9 mouse cellular contexts compared by ENCODE assay signal in the genomic region with DNA sequence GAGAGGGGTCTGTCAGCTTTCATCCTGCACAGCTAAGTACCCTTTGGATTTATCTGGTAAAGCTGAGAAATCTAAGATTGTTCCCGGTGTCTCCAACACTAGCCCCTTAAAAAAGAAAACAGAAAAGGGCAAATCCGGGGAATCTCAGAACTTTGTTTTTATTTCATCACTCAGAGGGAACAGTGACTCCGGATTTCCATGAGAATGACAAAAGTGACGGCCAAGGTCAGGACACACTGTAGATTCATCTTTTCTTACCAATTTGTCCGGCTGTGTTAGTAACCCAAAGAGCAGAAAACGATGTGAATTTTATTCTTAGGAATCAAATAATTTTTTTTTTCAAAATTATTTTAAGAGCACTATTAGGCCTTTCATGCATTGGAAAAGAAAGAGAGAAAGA. TPM values are rescaled to one million over a fixed set of nuclear protein-coding genes. Genes with fewer than 3 reads are reported as not detected.
DNase-seq lines count a peak whose midpoint lies in the region; ATAC-seq lines count a peak whose summit lies in the region.
"Had no signal": no experiment of that assay in that cellular context is flagged by ENCODE, and none has a peak within 500 bp of the region (broad histone marks: within the 10 kb centered on the region; RNA-seq: fewer than 3 reads in every experiment).

No protein-coding gene starts in this region.

- no peaks in the 10 kb centered on the region for H3K36me3 ChIP-seq in heart, embryonic 10.5 days
- no peaks in the 10 kb centered on the region for H3K36me3 ChIP-seq in neural tube, embryonic 12.5 days
- H3K36me3 ChIP-seq in limb, embryonic 10.5 days, result no peaks in the 10 kb centered on the region

- DNase-seq in heart, embryonic 10.5 days (ENCODE audit: low spot score), result no peak
- no peak for DNase-seq in heart, adult 8-10 months (ENCODE audit: low spot score)
- DNase-seq in neural tube, embryonic 10.5 days (ENCODE audit: extremely low spot score, low spot score), result no peak
- DNase-seq in limb, embryonic 10.5 days (ENCODE audit: low spot score), result no peak
- no peak for DNase-seq in spleen, postnatal 36 days (ENCODE audit: low spot score in 2 of 2)
- DNase-seq in layer of hippocampus, postnatal 14 days (ENCODE audit: low spot score in 2 of 2), result no peak

- WGBS in heart, embryonic 10.5 days, result 63% methylated on average over 6 of the region's 6 CpGs
- WGBS in neural tube, embryonic 12.5 days, result 83% methylated on average over 6 of the region's 6 CpGs
- WGBS in limb, embryonic 10.5 days, result 80% methylated on average over 6 of the region's 6 CpGs

- no peak for ATAC-seq in neural tube, embryonic 12.5 days (ENCODE audit: low FRiP score, low read depth)
- ATAC-seq in CD4-positive, CD25-positive, alpha-beta regulatory T cell, adult 4 months, result no peak

- peaks cover 16% of the 10 kb centered on the region for H3K4me1 ChIP-seq in heart, embryonic 10.5 days
- H3K4me1 ChIP-seq in neural tube, embryonic 12.5 days, result peaks cover 4% of the 10 kb centered on the region; the same call in 1 of the 2 replicates
- H3K4me1 ChIP-seq in limb, embryonic 10.5 days, result peaks cover 16% of the 10 kb centered on the region

- H3K27me3 ChIP-seq in heart, embryonic 10.5 days (ENCODE audit: insufficient read depth, poor library complexity, severe bottlenecking), result no peaks in the 10 kb centered on the region
- no peaks in the 10 kb centered on the region for H3K27me3 ChIP-seq in neural tube, embryonic 12.5 days (replicated peaks)
- no peaks in the 10 kb centered on the region for H3K27me3 ChIP-seq in limb, embryonic 10.5 days (ENCODE audit: low read depth, poor library complexity, severe bottlenecking)
- H3K27me3 ChIP-seq: CH12.LX had no signal

- peak overlapping the region; percentile 76; the same call in 1 of the 2 replicates for H3K4me2 ChIP-seq in neural tube, embryonic 12.5 days (replicated peaks)

- no peak overlapping the region for H3K9ac ChIP-seq in neural tube, embryonic 12.5 days

- H3K4me3 ChIP-seq in heart, embryonic 10.5 days, result no peak overlapping the region
- no peak overlapping the region for H3K4me3 ChIP-seq in neural tube, embryonic 12.5 days
- H3K4me3 ChIP-seq in limb, embryonic 10.5 days, result peak overlapping the region; percentile 62; the same call in 1 of the 2 replicates

- H3K27ac ChIP-seq in heart, embryonic 10.5 days, result peak overlapping the region; percentile 94
- H3K27ac ChIP-seq in neural tube, embryonic 12.5 days, result no peak overlapping the region
- peak overlapping the region; percentile 88; the same call in 1 of the 2 replicates for H3K27ac ChIP-seq in limb, embryonic 10.5 days

- no peaks in the 10 kb centered on the region for H3K9me3 ChIP-seq in heart, embryonic 10.5 days
- no peaks in the 10 kb centered on the region for H3K9me3 ChIP-seq in neural tube, embryonic 12.5 days
- no peaks in the 10 kb centered on the region for H3K9me3 ChIP-seq in limb, embryonic 10.5 days (replicated peaks)

RNA-seq across cellular contexts. Expression of gene Hnrnpu, which starts 30.5 kb away (rescaled TPM):
- 296 and 533 TPM in 2 replicates for polyA plus RNA-seq in heart, embryonic 10.5 days (2016; fragmentation: Nextera tagmentation; extraction: Ambion mirVana)
- total RNA-seq in heart, adult 8-10 months (2022), result 100 to 1,000 TPM; 147 to 166 (median 155) TPM
- polyA plus RNA-seq in neural tube, embryonic 12.5 days (2016; fragmentation: Nextera tagmentation; extraction: Ambion mirVana), result 777 and 861 TPM in 2 replicates
- 608 TPM in 2 replicates for polyA plus RNA-seq in limb, embryonic 10.5 days (2016; fragmentation: Nextera tagmentation; extraction: Ambion mirVana)
- 100 to 1,000 TPM in 1 of 2 experiments, 10 to 100 TPM in 1; 73.0 to 136 TPM for polyA plus RNA-seq in CD4-positive, CD25-positive, alpha-beta regulatory T cell, adult 4 months (2017; shearing (Covaris generic))
- 100 to 1,000 TPM; 415 to 422 TPM for total RNA-seq in layer of hippocampus, postnatal 14 days (2021)

RNA-seq across cellular contexts. Expression of gene Efcab2, which starts 37.8 kb away (rescaled TPM):
- 9.7 and 12.9 TPM in 2 replicates for polyA plus RNA-seq in heart, embryonic 10.5 days (2016; fragmentation: Nextera tagmentation; extraction: Ambion mirVana)
- 100 to 1,000 TPM; 103 to 117 (median 111) TPM for total RNA-seq in heart, adult 8-10 months (2022)
- polyA plus RNA-seq in neural tube, embryonic 12.5 days (2016; fragmentation: Nextera tagmentation; extraction: Ambion mirVana), result 7.4 and 8.3 TPM in 2 replicates
- polyA plus RNA-seq in limb, embryonic 10.5 days (2016; fragmentation: Nextera tagmentation; extraction: Ambion mirVana), result 4.0 and 4.6 TPM in 2 replicates
- polyA plus RNA-seq in CD4-positive, CD25-positive, alpha-beta regulatory T cell, adult 4 months (2017; shearing (Covaris generic)), result 1 to 10 TPM; 3.7 to 8.2 TPM
- total RNA-seq in layer of hippocampus, postnatal 14 days (2021), result 10 to 100 TPM in 1 of 2 experiments, 1 to 10 TPM in 1; 9.9 to 11.9 TPM

RNA-seq across cellular contexts. Expression of gene Cox20, which starts 49.2 kb away (rescaled TPM):
- polyA plus RNA-seq in heart, embryonic 10.5 days (2016; fragmentation: Nextera tagmentation; extraction: Ambion mirVana), result 112 and 129 TPM in 2 replicates
- 100 to 1,000 TPM in 2 of 4 experiments, 10 to 100 TPM in 2; 90.6 to 125 (median 103) TPM for total RNA-seq in heart, adult 8-10 months (2022)
- polyA plus RNA-seq in neural tube, embryonic 12.5 days (2016; fragmentation: Nextera tagmentation; extraction: Ambion mirVana), result 119 and 122 TPM in 2 replicates
- 75.7 and 88.5 TPM in 2 replicates for polyA plus RNA-seq in limb, embryonic 10.5 days (2016; fragmentation: Nextera tagmentation; extraction: Ambion mirVana)
- polyA plus RNA-seq in CD4-positive, CD25-positive, alpha-beta regulatory T cell, adult 4 months (2017; shearing (Covaris generic)), result 100 to 1,000 TPM; 151 to 205 TPM
- 10 to 100 TPM; 40.5 to 46.1 TPM for total RNA-seq in layer of hippocampus, postnatal 14 days (2021)
